Mouse (Mus musculus): ENCODE results near the gene Gm17349.

DNA sequence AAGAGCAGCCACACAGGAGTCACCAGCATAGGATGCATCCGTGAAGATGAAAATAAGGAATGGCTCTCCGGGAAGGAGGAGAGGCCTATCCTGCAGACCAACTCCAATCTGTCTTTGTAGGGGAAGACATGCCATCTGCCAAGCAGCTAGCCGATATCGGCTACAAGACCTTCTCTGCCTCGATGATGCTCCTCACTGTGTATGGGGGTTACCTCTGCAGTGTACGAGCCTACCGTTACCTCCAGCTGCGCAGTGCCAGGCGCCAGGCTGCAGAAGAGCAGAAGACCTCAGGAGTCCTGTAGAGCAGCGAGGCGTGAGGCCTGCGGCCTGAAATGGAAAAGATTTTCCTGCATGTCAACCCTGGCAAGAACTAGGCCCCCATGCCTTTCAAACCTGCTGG is 22.2 kb upstream of the Gm17349 start:
- TF ChIP-seq CTCF (IDR thresholded peaks at IDR 0.05; ENCODE audit: extremely low read depth, insufficient read length, insufficient replicate concordance, low read depth, low read length) (no peak), POLR2A (IDR thresholded peaks at IDR 0.05; ENCODE audit: low read depth, low read length) (no peak)

Data from small intestine, adult 2 months (tissue).